Mouse (Mus musculus) lung, adult 2 months (tissue): ENCODE measurements around the gene Galnt18.

Experiments used
- CTCF ChIP-seq: fragments of 200-500 bp; IDR thresholded peaks from 2 replicates; pipeline ENCODE4 v1.5.1; 2011; ENCODE audit warnings: mild to moderate bottlenecking, low read length, control low read depth; ENCODE audit not compliant: insufficient read depth
- POLR2A ChIP-seq: fragments of 200-500 bp; IDR thresholded peaks from 2 replicates; pipeline ENCODE4 v1.6.1; 2011; ENCODE audit warnings: low read depth, mild to moderate bottlenecking, control low read depth, low read length, borderline replicate concordance; ENCODE audit errors: extremely low read depth

DNA sequence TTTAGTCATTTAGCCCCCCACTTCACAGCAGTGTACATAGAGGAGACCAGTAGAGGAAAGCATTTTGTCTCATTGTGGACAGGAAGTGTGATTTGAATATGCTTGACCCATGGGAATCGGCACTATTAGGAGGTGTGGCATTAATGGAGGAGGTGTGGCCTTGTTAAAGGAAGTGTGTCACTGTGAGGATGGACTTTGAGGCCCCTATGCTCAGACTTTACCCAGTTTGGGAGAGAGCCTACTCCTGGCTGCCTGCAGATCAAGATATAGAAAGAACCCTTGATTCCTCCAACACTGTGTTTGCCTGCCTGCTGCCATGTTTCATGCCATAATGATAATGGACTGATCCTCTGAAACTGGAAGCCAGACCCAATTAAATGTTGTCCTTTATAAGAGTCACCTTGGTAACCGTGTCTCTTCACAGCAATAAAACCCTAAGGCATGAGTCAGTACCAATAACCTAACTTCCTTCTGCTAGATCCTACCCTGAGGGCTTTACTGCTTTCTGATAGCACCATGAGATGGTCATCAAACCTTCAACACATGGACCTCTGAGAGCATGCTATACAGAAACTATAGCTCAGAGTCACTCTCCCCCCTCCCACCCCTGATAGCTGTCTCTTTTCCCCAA is 175.1 kb downstream of the Galnt18 start:
- TF ChIP-seq CTCF (no peak), POLR2A (no peak)
